Mouse (Mus musculus) heart, postnatal 0 days (tissue): Measurements from ENCODE around the gene Cebpb. TPM values are rescaled to one million over a fixed set of nuclear protein-coding genes. Genes with fewer than 3 reads are reported as not detected.
A peak's percentile ranks its signal among the peaks of the same experiment; 100 is the strongest.

ENCODE experiments used
- ATAC-seq: fragments of 200-750 bp; cut with Nextera tagmentation; 2 replicates; pipeline ENCODE4 v1.8.0; 2017; ENCODE audit warnings: low read depth, moderate number of reproducible peaks, moderate library complexity; ENCODE audit not compliant: insufficient read depth
- DNase-seq: peaks from one replicate; pipeline ENCODE4 v3.0.0-alpha.2; 2016; ENCODE audit warnings: low spot score
- H3K27ac ChIP-seq: fragments of 300-500 bp; sonication (generic); 2 replicates; pipeline ENCODE4 v1.5.1; 2014; ENCODE audit warnings: low read depth, mild to moderate bottlenecking
- H3K27me3 ChIP-seq: fragments of 300-500 bp; sonication (generic); 2 replicates; pipeline ENCODE4 v1.6.1; 2014; ENCODE audit warnings: low read length, mixed read lengths; ENCODE audit not compliant: control insufficient read depth, insufficient read depth
- H3K36me3 ChIP-seq: fragments of 300-500 bp; sonication (generic); replicated peaks from 2 replicates; pipeline ENCODE4 v1.6.1; 2014; ENCODE audit warnings: low read length, mixed read lengths; ENCODE audit not compliant: control insufficient read depth, insufficient read depth
- H3K4me1 ChIP-seq: fragments of 300-500 bp; sonication (generic); 2 replicates; pipeline ENCODE4 v1.6.1; 2014; ENCODE audit warnings: antibody characterized with exemption; ENCODE audit not compliant: control insufficient read depth, insufficient read depth
- H3K4me2 ChIP-seq: fragments of 300-500 bp; sonication (generic); 2 replicates; pipeline ENCODE4 v1.6.1; 2014; ENCODE audit warnings: low read depth, mild to moderate bottlenecking, low read length, moderate library complexity
- H3K4me3 ChIP-seq: fragments of 300-500 bp; sonication (generic); 2 replicates; pipeline ENCODE4 v1.5.1; 2014; ENCODE audit warnings: low read depth, low read length
- H3K9ac ChIP-seq: fragments of 300-500 bp; sonication (generic); replicated peaks from 2 replicates; pipeline ENCODE4 v1.6.1; 2014; ENCODE audit warnings: low read depth, low read length, mixed read lengths
- H3K9me3 ChIP-seq: fragments of 300-500 bp; sonication (generic); replicated peaks from 2 replicates; pipeline ENCODE4 v1.6.1; 2016; ENCODE audit warnings: low read length; ENCODE audit not compliant: control insufficient read depth
- CTCF ChIP-seq: IDR thresholded peaks from 2 replicates; pipeline ENCODE4 v1.5.1; 2016; ENCODE audit warnings: antibody characterized with exemption, control low read depth, low read depth
- EP300 ChIP-seq: IDR thresholded peaks from 2 replicates; pipeline ENCODE4 v1.6.1; 2016; ENCODE audit warnings: antibody characterized with exemption, low read depth
- WGBS: fragments of 180-500 bp; shearing (Covaris S2); extraction: QIAGEN DNeasy Blood & Tissue Kit; methylation state at CpG from one replicate; pipeline ENCODE4 v1.1.7; 2014; 5-methylcytosine and 5-hydroxymethylcytosine counted together
- polyA plus RNA-seq: library from polyadenylated mRNA; unstranded; fragments of >200 nt; fragmentation: Nextera tagmentation; extraction: Ambion mirVana; gene quantifications from 2 replicates; pipeline ENCODE4 v1.2.1, GENCODE M21; 2015
- total RNA-seq: library from RNA; depleted of rRNA; stranded (reverse); fragments of >200 nt; gene quantifications from 2 replicates; pipeline ENCODE4 v1.2.3, GENCODE M21; 2014; ENCODE audit warnings: low replicate concordance

The Cebpb gene
- total and polyA plus RNA-seq, 2 experiments from 2014 or later, result 4.9 to 50.8 TPM

DNA sequence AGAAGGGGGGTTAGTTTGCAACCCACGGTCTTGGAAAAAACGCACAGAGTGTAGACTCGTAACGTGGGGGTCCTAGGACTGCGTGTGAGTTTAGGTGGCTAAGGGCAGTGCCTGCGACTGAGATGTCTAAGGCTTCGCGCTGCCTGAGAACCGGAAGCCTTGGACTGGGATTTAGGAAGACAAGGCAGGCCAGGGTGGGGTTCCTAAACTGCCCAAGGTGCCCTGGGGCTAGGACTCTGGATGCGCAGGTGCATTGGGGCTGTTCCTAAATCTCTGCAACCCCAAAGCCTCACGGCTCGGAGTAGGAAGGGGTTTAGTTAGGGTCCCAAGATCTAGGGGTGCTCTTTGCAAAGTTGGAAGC is 28.1 kb upstream of the Cebpb start:
- H3K27me3 ChIP-seq, result no peaks in the 10 kb centered on the region
- no peaks in the 10 kb centered on the region for H3K9me3 ChIP-seq
- H3K4me1 ChIP-seq, result peaks cover 26% of the 10 kb centered on the region
- no peak for ATAC-seq
- DNase-seq, result peak; percentile 7
- TF ChIP-seq CTCF, result no peak
- TF ChIP-seq EP300, result no peak
- peak overlapping the region; percentile 81 for H3K27ac ChIP-seq
- peak overlapping the region; percentile 90 for H3K4me3 ChIP-seq
- WGBS, result under 1% methylated on average over 12 of the region's 12 CpGs
- peak overlapping the region; percentile 99 for H3K4me2 ChIP-seq
- no peaks in the 10 kb centered on the region for H3K36me3 ChIP-seq
- H3K9ac ChIP-seq, result peak overlapping the region; percentile 92

DNA sequence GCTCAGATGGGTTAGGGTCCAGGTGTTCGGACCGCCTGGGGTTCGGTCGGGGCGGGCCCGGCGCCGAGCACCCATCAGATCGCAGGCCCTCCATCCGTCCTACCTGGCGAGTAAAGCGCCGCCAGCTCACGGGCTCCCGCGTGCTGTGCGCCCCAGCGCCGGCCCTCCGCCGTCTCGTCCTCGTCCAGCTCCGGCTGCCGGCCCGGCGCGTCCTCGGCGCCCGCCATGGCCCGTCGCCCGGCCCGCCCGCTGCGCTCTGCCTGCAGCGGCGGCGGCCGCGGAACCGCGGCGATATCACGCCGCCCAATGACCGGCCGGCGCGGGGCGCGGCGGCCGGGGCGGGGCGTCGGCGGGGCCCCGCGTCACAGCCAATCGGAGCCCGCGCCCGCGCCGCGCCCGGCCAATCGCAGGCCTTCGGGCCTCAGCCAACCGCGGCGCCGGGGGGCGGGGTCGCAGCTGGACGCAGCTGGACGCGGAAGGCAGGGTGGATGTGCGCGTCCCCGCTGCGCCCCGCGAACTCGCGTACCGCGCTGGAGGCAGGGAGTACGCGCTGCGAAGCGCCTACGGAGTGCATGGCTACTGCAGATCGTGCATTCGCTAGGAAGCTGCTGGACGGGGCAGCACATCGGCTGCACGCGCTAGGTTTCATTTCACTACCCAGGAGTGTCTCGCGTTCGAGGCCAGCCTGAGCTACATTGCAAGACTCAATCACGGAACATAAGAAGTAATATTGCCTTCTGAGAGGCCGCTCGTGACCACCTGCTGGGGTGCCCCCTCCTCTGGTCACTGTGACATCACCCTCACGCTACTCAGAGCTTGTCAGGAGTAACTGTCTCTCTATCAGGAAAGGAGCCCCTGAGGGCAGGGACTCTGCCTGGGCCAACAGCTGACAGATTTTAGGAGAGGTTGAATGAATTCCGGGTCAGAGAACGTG is 27.2 kb upstream of the Cebpb start, which contains the start of gene Gm20431:
TSS of gene Gm20431 (minus strand) at position 227 of the 934 bp plus-strand sequence.
- peak within 1 kb of the TSS; percentile 81 for H3K27ac ChIP-seq
- peak; percentile 94 for ATAC-seq
- WGBS, result under 1% methylated on average over 100 of the region's 110 CpGs

DNA sequence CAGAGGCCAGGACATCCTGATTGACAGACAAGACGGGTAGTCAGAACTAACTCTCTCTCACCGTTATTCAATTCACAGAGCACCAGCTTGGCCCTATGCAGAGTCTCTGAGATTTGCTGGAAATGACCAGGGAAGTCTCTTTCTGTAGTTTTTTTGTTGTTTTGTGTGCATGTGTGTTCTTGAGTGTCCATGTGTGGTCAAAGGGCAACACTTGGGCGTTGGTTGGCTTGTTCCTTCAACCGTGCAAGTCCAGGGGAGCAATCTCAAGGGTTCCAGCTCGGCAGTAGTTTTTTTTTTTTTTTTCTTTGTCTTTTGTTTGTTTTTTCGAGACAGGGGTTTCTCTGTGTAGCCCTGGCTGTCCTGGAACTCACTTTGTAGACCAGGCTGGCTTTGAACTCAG is 26.0 kb upstream of the Cebpb start:
- H3K9me3 ChIP-seq, result no peaks in the 10 kb centered on the region
- H3K27me3 ChIP-seq, result no peaks in the 10 kb centered on the region
- no peak for DNase-seq
- no peak for TF ChIP-seq CTCF
- TF ChIP-seq EP300, result no peak
- WGBS, result 54% methylated on average over 6 of the region's 6 CpGs
- ATAC-seq, result no peak
- no peak overlapping the region for H3K27ac ChIP-seq
- no peak overlapping the region for H3K4me3 ChIP-seq
- H3K9ac ChIP-seq, result no peak overlapping the region
- H3K4me2 ChIP-seq, result no peak overlapping the region
- peaks cover 26% of the 10 kb centered on the region for H3K4me1 ChIP-seq
- no peaks in the 10 kb centered on the region for H3K36me3 ChIP-seq

More for the DNA sequence above, 27.2 kb upstream of the Cebpb start, which contains the start of gene Gm20431:
- Histone ChIP-seq H3K4me2 (peak within 1 kb of the TSS; percentile 99), H3K4me3 (peak within 1 kb of the TSS; percentile 90), H3K4me1 (peaks cover 26% of the 10 kb centered on the region), H3K9ac (peak within 1 kb of the TSS; percentile 92), H3K9me3 (no peaks in the 10 kb centered on the region), H3K27me3 (no peaks in the 10 kb centered on the region), H3K36me3 (no peaks in the 10 kb centered on the region)
- peak; percentile 92 for DNase-seq
- no peak for TF ChIP-seq EP300
- no peak for TF ChIP-seq CTCF

DNA sequence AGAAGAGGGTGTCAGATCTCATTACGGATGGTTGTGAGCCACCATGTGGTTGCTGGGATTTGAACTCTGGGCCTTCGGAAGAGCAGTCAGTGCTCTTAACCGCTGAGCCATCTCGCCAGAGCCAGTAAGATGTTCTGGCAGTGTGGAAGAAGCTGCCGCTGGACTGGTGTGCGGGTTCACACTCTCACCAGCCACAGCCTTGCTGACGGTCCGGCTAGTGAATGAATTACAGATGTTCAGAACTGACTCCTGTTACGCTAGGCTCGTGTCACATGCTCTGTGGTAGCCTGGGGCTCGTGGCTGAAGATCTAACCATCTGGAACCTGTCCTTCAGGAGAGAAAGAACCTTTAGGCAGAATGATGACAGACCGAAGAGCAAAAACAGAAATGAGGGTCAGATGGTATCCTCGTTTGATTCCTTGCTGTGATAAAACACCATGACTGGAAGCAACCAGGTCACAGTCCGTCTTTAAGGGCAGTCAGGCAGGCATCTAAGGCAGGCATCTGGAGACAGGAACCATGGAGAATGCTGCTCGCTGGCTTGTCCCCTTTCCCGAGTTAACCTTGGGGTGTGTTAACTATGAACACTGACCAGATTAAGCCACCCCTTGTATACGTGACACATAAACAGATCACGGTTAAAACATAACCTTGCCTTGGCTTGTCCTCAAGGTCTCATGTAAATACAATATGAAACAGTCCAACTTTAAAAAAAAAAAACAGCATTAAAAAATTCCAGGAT is 22.6 kb upstream of the Cebpb start:
- WGBS, result 77% methylated on average over 18 of the region's 18 CpGs
- Histone ChIP-seq H3K4me1 (0 out of 2 replicates have a peak, but pooled peaks cover 3% of the 10 kb centered on the region), H3K4me3 (no peak overlapping the region), H3K27me3 (no peaks in the 10 kb centered on the region), H3K9me3 (no peaks in the 10 kb centered on the region), H3K9ac (no peak overlapping the region), H3K36me3 (no peaks in the 10 kb centered on the region), H3K27ac (no peak overlapping the region), H3K4me2 (no peak overlapping the region)
- TF ChIP-seq EP300, result no peak
- no peak for TF ChIP-seq CTCF
- DNase-seq, result no peak
- ATAC-seq, result no peak

DNA sequence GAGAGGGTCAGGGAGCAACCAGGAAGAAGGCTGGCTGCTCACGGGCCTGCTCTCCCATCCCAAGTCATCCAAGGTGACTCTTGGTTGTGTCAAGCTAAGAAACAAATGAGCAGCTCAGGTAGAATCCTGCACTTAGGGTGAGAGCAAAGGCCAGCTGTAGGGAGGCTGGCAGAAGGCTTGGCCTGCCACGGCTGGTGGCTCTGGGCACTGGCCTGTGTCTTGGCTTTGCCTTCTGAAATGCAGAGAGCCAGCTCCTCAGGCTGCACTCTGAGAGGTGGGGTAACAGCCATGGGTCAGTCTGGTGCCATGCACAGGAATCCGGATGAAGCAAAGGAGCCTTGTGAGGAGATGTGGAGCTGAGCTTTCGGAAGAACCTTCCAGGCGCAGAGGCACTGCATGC is 20.3 kb upstream of the Cebpb start:
- H3K4me1 ChIP-seq, result no peaks in the 10 kb centered on the region
- no peaks in the 10 kb centered on the region for H3K27me3 ChIP-seq
- WGBS, result 81% methylated on average over 5 of the region's 5 CpGs
- DNase-seq, result no peak
- H3K4me2 ChIP-seq, result no peak overlapping the region
- no peak overlapping the region for H3K9ac ChIP-seq
- H3K9me3 ChIP-seq, result no peaks in the 10 kb centered on the region
- no peak for ATAC-seq
- TF ChIP-seq CTCF (no peak), EP300 (no peak)
- H3K4me3 ChIP-seq, result no peak overlapping the region
- no peaks in the 10 kb centered on the region for H3K36me3 ChIP-seq
- H3K27ac ChIP-seq, result no peak overlapping the region
